Mouse (Mus musculus) layer of hippocampus, adult 8-10 months (tissue): Measurements from ENCODE around the gene Fbxw7. TPM values are rescaled to one million over a fixed set of nuclear protein-coding genes. Genes with fewer than 3 reads are reported as not detected.

Source experiments
- DNase-seq, 2 experiments: peaks; one replicate each; pipeline ENCODE4 v3.0.0; 2022; ENCODE audit warnings: low spot score in 2 of 2
- total RNA-seq, 4 experiments: library from RNA; stranded (reverse); gene quantifications; 2 replicates each; pipeline ENCODE4 v1.2.4; 2022

The Fbxw7 gene
- total RNA-seq, 4 experiments from 2014 or later: 154 to 165 (median 158) TPM

- DNase-seq: no peak
Measured at GRCm38 (mm10) chr3:85024237-85024636, 209.2 kb downstream of the Fbxw7 start.

DNA sequence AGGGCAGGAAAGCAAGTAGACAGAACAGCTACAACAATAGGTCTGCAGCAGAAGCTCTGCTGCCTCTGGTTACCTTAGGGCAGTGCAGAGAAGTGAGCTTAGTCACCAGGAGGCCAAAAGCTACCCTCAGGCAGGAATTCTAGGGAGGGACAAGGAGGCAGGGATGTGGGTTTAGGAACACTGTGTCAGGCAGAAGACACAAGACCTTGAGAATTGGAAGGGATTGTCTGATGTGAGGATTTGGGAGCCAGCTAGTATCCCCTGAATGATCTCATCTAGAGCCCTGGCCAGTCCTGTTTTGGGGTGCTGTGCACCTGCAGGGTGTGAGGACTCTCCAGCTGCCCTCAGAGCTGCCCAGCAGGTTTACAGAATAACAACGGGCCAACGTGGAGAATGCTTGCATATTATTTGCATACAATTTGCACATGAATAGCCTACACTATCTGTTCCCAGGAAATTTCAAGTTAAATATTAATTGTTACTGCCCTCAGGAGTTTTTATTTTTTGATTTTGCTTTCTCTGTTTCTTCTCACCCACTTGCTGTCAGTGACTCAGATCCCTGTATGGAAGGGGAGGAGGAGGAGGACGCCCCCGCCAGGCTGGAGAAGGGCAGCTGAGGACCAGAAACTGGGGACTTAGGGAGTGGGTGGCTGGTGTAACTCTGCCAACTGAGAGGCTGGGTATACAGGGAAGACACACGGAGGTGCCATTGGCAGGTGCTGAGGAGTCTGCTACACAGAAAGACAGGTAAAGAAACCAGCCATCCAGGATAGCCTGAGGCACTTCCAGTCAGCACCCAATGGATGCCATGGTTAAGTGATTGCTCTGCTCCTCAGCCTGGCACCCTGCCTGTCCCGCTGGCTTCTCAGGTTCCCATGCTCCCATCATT is 210.0 kb downstream of the Fbxw7 start:
- DNase-seq: peak; percentile 58 to 69

Other genes starting within 250 kb of the Fbxw7 start
- gene Arfip1, start 232.6 kb upstream of the Fbxw7 start, total RNA-seq: 10 to 100 TPM; 20.4 to 23.8 (median 20.6) TPM
- not detected for gene Tigd4, start 221.7 kb upstream of the Fbxw7 start, total RNA-seq
- gene Tmem154, start 149.1 kb upstream of the Fbxw7 start, total RNA-seq: 1 to 10 TPM in 2 of 4 experiments, under 1 TPM in 2; 0.49 to 2.8 (median 0.92) TPM